Mouse (Mus musculus) hindbrain, embryonic 10.5 days (tissue): ENCODE measurements around the gene Ajm1. TPM values are rescaled to one million over a fixed set of nuclear protein-coding genes. Genes with fewer than 3 reads are reported as not detected.

Source experiments
- DNase-seq: peaks from one replicate; pipeline ENCODE4 v3.0.0-alpha.2; 2017; ENCODE audit warnings: low spot score
- H3K27ac ChIP-seq: fragments of 300-500 bp; sonication (generic); 2 replicates; pipeline ENCODE4 v1.5.1; 2016; ENCODE audit warnings: mild to moderate bottlenecking, moderate library complexity
- H3K27me3 ChIP-seq: fragments of 300-500 bp; sonication (generic); 2 replicates; pipeline ENCODE4 v1.6.1; 2016; ENCODE audit warnings: mild to moderate bottlenecking; ENCODE audit not compliant: poor library complexity, insufficient read depth, severe bottlenecking
- H3K36me3 ChIP-seq: fragments of 300-500 bp; sonication (generic); 2 replicates; pipeline ENCODE4 v1.6.1; 2016; ENCODE audit warnings: mild to moderate bottlenecking, moderate library complexity
- H3K4me1 ChIP-seq: fragments of 300-500 bp; sonication (generic); replicated peaks from 2 replicates; pipeline ENCODE4 v1.6.1; 2016; ENCODE audit warnings: mild to moderate bottlenecking
- H3K4me3 ChIP-seq: fragments of 300-500 bp; sonication (generic); 2 replicates; pipeline ENCODE4 v1.5.1; 2016; ENCODE audit warnings: mild to moderate bottlenecking, moderate library complexity
- H3K9me3 ChIP-seq: fragments of 300-500 bp; sonication (generic); 2 replicates; pipeline ENCODE4 v1.6.1; 2016; ENCODE audit warnings: mild to moderate bottlenecking, moderate library complexity
- WGBS: fragments of 180-500 bp; shearing (Covaris S2); methylation state at CpG from one replicate; pipeline ENCODE4 v1.1.7; 2016; 5-methylcytosine and 5-hydroxymethylcytosine counted together
- polyA plus RNA-seq: library from polyadenylated mRNA; unstranded; fragments of >200 nt; fragmentation: Nextera tagmentation; extraction: Ambion mirVana; gene quantifications from 2 replicates; pipeline ENCODE4 v1.2.1, GENCODE M21; 2016

Ajm1 gene
- polyA plus RNA-seq, 1 experiment from 2014 or later = 0.44 TPM

DNA sequence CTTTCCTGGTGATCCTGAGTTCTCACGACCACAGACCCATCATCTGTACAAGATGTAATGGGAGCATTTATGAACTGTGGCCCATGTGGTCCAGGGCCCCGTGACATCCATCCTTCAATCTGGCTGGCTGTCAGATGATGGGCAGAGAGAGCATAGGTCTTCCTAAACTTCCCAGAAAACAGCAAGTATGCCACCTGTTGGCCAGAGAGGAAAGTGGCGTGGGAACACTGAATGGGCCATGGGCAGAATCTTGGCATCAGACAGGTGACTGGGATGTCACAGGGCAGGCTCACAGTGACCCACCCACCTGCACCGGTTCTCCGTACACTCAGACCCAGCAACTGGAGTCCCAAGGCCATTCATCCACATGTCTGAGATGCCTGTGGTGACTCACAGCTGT, 30.4 kb downstream of the Ajm1 start:
- no peaks in the 10 kb centered on the region for H3K27me3 ChIP-seq
- H3K27ac ChIP-seq = no peak overlapping the region
- H3K4me1 ChIP-seq = peaks cover 8% of the 10 kb centered on the region
- no peaks in the 10 kb centered on the region for H3K9me3 ChIP-seq
- no peak for DNase-seq
- 41% methylated on average over 5 of the region's 5 CpGs for WGBS
- H3K4me3 ChIP-seq = no peak overlapping the region
- no peaks in the 10 kb centered on the region for H3K36me3 ChIP-seq

DNA sequence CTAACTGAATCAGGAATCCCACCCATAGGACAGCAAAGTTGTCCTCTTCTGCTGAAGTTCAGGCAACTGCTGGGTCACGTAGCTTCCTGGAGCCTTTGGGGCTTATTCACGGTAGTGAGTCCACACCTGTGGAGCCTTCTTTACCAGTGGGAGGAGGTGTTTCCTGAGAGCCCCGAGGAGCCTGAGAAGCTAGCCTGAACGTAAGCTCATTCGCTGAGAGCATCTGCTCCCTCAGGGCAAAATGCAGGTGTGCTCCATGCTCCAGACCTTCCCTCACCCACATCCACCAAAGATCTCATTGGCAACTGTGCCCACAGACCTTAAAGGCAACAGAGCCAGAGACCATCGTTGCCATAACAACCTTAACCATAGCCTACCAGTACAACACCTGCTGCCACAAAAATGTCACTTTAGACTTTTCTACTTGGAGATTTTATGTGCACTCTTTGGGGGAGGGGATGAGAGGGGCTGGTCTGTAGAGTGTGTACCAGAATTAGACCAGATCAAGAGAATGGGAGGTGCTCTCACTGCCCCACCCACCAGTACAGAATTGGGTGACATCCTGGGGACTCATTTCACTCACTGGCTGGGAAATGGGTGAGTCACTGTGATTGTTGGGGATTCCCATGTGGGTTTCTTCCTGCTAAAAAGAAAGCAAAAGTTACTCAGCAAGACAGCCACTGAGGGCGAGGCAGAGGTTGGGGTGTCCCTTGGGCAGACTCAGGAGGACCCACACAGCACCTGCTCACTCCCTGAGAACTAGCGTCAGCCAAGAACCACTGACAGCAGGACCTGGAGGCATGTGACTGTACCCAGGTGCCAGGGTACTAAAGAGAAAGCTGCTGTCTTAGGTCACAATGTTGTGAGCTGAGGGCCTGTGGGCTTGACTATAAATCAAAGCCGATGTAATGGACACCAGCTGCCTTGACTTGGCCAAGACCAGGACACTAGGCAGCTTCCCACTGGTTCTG, 32.3 kb downstream of the Ajm1 start:
- WGBS = 80% methylated on average over 9 of the region's 9 CpGs
- Histone ChIP-seq H3K4me1 (peaks cover 25% of the 10 kb centered on the region), H3K27ac (no peak overlapping the region), H3K36me3 (peaks cover 8% of the 10 kb centered on the region; the same call in 1 of the 2 replicates), H3K27me3 (no peaks in the 10 kb centered on the region), H3K4me3 (no peak overlapping the region), H3K9me3 (no peaks in the 10 kb centered on the region)
- no peak for DNase-seq

DNA sequence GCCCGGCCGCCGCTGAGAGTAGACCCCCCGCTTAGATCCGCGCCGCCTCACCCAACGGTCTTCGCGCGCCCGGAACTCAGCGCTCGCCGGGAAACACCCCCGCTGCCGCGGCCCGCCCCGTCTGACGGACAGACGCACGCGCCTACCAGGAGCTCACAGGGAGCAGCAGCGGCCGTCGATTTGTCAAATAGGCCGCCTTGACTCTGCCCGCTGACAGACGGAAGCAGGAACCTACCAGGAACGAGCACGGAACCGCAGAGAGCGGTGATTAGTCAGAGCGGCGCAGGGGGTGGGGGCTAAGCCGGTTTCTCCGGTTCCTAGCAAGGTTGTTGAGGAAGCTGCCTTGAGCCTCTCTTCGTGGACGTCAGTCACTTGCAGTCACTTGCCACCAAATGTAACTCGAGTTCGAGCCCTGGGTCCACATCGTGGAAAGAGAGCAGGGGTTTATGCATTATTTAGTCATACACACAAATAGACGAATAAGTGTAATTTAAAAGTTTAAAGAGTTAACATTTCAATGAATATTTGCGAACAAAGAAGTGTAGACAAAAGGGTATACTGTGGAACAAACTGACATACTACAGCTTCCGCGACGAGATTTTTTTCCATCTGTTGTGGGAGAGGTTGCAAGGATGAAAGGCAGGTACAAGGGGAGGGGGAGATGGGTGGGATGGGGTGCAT, 34.6 kb downstream of the Ajm1 start, which contains the start of gene Traf2:
Traf2 (minus strand) TSS at position 130 of the 681 bp plus-strand sequence.
- Histone ChIP-seq H3K36me3 (peaks cover 11% of the 10 kb centered on the region; the same call in 1 of the 2 replicates), H3K27me3 (no peaks in the 10 kb centered on the region), H3K4me1 (peaks cover 34% of the 10 kb centered on the region), H3K9me3 (no peaks in the 10 kb centered on the region), H3K27ac (peak within 1 kb of the TSS; percentile 95), H3K4me3 (peak within 1 kb of the TSS; percentile 85)
- peak; percentile 99 for DNase-seq
- WGBS = 4% methylated on average over 48 of the region's 48 CpGs

DNA sequence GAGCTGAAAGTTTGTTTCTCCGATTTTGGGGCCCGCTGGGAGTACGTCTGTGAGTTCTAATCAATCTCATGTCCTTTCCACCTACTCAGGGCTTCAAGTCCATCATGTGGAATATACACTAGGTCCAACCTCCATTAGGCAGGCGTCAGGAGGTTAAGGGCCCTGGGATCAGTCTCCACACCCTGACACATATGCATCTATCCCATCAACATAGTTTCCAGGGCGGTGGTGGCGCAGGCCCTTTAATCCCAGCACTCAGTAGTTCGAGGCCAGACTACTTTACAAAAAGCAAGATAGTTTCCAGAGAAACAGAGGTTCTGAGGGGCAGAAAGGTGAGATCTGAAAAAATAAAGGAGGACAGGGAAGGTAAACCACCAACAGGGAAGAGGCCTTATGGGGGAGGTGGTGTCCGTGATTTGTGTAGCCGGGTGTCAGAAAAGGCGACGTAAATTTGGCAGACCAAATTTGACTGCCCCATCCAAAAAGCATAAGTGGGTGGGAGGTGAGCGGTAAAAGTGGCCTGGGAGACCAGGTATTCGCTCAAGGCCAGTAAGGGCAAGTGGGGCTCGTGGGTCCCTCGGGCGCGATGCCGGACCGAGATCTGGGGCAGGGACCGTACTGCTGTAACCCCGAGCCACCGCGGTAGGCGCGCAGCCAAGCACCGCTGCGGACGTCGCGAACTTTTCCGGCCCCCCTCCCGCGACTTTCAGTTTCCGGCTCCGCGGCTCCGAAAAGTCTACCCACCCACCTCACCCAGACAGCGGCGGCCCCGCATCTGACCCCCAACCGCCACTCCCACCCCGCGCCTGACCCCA, 35.4 kb downstream of the Ajm1 start:
- H3K4me3 ChIP-seq = peak overlapping the region; percentile 85
- H3K36me3 ChIP-seq = peaks cover 11% of the 10 kb centered on the region; the same call in 1 of the 2 replicates
- DNase-seq = no peak
- peaks cover 37% of the 10 kb centered on the region for H3K4me1 ChIP-seq
- 10% methylated on average over 43 of the region's 43 CpGs for WGBS
- H3K27ac ChIP-seq = peak overlapping the region; percentile 95
- H3K9me3 ChIP-seq = no peaks in the 10 kb centered on the region
- H3K27me3 ChIP-seq = no peaks in the 10 kb centered on the region

DNA sequence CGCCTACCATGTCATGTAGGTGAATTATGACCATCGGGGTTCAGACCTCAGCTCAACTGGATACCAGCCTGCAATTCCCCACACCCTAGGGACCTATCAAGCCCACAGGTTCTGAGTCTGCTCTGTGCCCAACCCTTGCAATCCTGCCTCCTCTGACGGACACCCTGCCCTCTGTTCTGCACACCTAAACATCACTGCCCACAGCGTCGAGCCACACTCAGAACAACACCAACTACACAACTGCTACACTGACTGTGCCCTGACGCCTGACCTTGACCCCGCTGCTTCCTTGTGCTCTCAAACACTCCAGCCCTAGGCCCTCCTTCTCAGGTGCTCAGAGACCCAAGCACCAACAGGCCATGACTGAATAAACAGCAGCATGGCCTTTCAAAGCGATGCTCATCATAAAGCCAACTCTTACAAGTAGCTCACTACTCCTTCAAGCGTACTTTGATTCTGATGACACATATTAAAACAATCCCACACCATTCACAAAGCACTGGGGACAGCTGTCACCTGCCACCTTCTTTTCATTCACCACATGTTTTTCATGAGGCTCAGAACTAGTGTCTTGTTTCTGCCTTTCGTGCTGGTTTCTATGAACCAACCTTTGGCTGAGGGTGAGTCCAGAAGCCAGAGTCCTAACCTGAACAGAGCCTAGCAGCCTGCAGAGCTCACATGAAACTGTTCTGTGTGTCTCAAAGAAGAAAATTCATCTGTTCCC, 39.8 kb downstream of the Ajm1 start:
- no peak for DNase-seq
- peaks cover 43% of the 10 kb centered on the region for H3K36me3 ChIP-seq

DNA sequence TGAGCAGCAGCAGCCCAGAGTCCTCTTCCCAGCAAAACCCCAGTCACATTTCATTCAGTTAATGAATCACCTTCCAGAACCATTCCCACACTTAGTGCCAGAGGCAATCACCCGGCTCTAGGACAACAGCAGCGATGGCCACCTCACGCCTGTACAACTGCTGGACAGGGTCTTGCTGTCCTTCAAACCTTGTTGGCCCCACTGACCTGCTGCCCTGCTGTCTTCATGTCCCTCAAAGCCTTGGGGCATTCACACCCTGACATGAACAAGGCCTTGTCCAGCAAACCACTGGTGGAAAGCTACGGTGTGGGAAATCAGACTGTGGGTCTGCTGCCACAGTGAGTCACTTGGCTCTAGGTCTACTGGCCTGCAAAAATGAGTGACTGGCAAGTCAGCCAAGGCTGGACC, 41.0 kb downstream of the Ajm1 start:
- Histone ChIP-seq H3K9me3 (no peaks in the 10 kb centered on the region), H3K4me1 (peaks cover 23% of the 10 kb centered on the region), H3K4me3 (no peak overlapping the region), H3K36me3 (peaks cover 56% of the 10 kb centered on the region), H3K27ac (no peak overlapping the region), H3K27me3 (no peaks in the 10 kb centered on the region)
- 94% methylated on average over 4 of the region's 4 CpGs for WGBS
- no peak for DNase-seq

More for the DNA sequence above, 39.8 kb downstream of the Ajm1 start:
- 90% methylated on average over 10 of the region's 10 CpGs for WGBS
- Histone ChIP-seq H3K9me3 (no peaks in the 10 kb centered on the region), H3K4me1 (peaks cover 32% of the 10 kb centered on the region), H3K4me3 (no peak overlapping the region), H3K27me3 (no peaks in the 10 kb centered on the region), H3K27ac (no peak overlapping the region)

DNA sequence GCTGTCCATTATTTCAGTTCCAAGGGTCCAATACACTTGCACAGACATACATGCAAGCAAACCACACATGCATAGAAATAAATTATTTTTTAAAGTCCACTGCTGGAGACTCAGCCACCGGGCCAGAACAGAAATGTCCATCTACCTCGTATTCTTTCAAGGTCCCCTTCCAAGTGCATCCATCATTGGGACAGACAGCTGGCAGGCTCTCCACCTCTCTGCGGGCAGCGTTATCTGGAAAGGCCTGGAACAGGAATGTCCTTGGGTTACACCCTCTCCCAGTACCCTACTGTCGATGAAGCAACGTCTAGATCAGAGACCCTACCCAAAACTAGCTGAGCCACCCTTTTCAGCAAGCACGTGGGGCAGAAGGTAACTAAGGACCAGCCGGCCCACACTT, 45.0 kb downstream of the Ajm1 start:
- no peak overlapping the region for H3K4me3 ChIP-seq
- H3K27ac ChIP-seq = no peak overlapping the region
- WGBS = 92% methylated on average over 8 of the region's 8 CpGs
- H3K4me1 ChIP-seq = peaks cover under 1% of the 10 kb centered on the region; the same call in 1 of the 2 replicates
- DNase-seq = no peak
- H3K27me3 ChIP-seq = no peaks in the 10 kb centered on the region
- no peaks in the 10 kb centered on the region for H3K9me3 ChIP-seq
- peaks cover 84% of the 10 kb centered on the region for H3K36me3 ChIP-seq

DNA sequence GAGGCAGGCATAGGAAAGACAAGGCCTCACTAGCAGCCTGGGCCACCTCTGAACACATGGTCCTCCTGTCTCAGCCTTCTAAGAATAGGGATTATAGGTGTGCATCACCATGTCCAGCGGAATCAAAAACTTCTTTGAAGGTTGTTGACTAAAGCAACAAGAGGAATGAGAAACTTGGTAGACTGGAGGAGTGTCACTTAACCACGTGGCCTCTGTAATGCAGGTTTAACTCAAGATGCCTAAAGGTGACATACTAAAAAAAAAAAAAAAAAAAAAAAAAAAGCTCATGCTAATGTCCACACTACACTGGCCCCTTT, 46.7 kb downstream of the Ajm1 start:
- peaks cover 93% of the 10 kb centered on the region for H3K36me3 ChIP-seq

DNA sequence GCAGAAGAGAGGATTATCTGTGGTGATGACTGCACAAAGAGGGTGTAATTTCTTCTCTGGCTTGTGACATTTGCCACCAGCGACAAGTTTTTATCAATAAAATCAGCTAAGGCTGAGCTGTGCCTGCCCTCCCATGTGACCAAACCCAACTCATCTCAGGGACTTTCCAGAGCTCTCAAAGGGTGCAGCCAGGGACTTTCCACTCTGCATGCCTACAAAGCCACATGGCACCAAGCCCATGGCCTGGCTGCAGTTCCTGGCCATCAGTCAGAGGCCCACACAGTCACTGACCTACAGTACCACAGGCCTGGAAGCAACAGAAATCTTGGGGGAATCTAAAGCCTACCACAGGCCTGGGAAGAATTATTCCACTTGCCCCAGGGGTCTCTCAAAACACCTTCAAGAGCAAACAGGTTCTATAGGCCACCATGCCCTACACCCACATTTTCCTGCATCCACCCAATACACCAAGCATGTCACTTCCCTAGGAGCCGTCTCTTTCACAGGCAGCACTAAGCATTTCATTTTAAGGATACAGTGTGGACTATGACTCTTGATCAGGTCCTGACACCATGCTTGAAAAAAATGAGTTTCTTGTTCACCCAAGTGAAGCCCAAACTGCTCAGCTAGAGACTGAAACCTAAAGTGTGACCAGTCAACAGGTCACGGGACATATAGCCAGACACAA, 47.2 kb downstream of the Ajm1 start:
- DNase-seq = no peak
- H3K27ac ChIP-seq = no peak overlapping the region
- H3K9me3 ChIP-seq = no peaks in the 10 kb centered on the region

More for the DNA sequence above, 46.7 kb downstream of the Ajm1 start:
- DNase-seq = no peak
- H3K27me3 ChIP-seq = no peaks in the 10 kb centered on the region
- H3K4me1 ChIP-seq = no peaks in the 10 kb centered on the region
- no peak overlapping the region for H3K4me3 ChIP-seq
- no peak overlapping the region for H3K27ac ChIP-seq
- no peaks in the 10 kb centered on the region for H3K9me3 ChIP-seq
- 96% methylated on average over 2 of the region's 2 CpGs for WGBS

DNA sequence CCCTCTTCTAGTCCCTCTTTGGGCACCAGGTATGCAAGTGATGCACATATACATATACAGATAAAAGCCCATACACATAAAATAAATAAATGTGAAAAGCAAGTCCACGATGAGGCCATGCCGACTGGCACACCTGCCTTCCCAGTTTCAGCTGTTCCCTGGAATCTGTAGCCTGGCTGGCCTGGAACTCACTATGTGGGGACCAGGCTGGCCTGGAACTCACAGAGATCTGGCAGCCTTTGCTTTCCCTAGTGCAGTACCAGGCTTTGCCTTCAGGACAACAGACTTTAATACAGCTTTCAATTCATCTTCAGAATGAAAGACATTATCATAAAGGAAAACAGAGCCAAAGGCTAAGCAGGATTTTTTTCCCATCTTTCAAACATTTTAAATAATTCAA, 47.9 kb downstream of the Ajm1 start:
- Histone ChIP-seq H3K9me3 (no peaks in the 10 kb centered on the region), H3K4me1 (no peaks in the 10 kb centered on the region), H3K27ac (no peak overlapping the region), H3K36me3 (peaks cover 99% of the 10 kb centered on the region), H3K27me3 (no peaks in the 10 kb centered on the region), H3K4me3 (no peak overlapping the region)
- WGBS = 97% methylated on average over 2 of the region's 2 CpGs
- DNase-seq = no peak

More for the DNA sequence above, 47.2 kb downstream of the Ajm1 start:
- Histone ChIP-seq H3K4me3 (no peak overlapping the region), H3K4me1 (no peaks in the 10 kb centered on the region), H3K36me3 (peaks cover 98% of the 10 kb centered on the region), H3K27me3 (no peaks in the 10 kb centered on the region)
- 93% methylated on average over 3 of the region's 3 CpGs for WGBS

DNA sequence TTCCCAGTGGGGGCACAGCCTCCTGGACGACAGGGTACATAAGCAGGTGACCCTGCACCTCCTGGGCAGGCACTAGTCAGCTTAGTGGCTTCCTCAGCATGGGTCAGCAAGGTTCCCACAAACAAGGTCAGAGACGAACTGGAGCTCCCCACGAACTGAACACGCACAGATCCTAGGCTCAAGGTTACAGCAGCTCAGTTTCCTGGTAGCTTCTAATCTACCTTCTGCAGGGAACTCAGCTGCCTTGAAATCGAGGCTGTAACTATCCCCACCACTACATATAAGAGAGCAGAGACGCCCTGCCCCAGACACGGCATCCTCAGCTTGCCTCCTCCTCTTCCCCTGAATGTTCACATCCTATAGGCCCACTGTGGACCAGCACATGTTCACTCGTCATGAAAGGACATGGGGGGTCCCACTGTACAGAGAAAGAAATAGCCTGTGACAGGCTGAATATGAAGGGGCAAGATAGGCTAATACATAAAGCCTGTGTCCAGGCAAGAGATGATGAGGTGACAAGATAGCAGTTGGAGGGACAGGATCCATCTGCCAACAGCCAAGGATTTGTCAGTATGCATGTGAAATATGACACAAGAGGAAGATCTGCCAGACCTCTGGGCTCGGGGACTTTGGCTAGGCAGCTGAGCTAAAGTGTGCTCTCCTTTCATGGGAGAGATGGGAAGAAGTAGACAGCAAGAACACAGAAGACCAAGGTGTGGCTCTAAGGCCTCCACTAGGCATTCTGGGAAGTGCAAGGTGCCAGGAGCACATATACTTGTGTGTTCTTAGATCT, 54.9 kb downstream of the Ajm1 start:
- 89% methylated on average over 9 of the region's 9 CpGs for WGBS
- no peaks in the 10 kb centered on the region for H3K4me1 ChIP-seq

More for the DNA sequence above, 54.9 kb downstream of the Ajm1 start:
- Histone ChIP-seq H3K36me3 (peaks cover 98% of the 10 kb centered on the region), H3K9me3 (no peaks in the 10 kb centered on the region), H3K4me3 (no peak overlapping the region), H3K27ac (no peak overlapping the region), H3K27me3 (no peaks in the 10 kb centered on the region)
- no peak for DNase-seq
